Mouse (Mus musculus) WW6 (cell line): ENCODE measurements around the gene Cald1.
A peak's percentile ranks its signal among the peaks of the same experiment; 100 is the strongest.

Experiments
- DNase-seq: peaks from one replicate; pipeline ENCODE4 v3.0.0-alpha.2; 2013; ENCODE audit warnings: low read depth, low spot score

The Cald1 gene

GRCm38 (mm10) chr6:34664749-34665148 lies 66.4 kb downstream of the Cald1 start:
- no peak for DNase-seq

DNA sequence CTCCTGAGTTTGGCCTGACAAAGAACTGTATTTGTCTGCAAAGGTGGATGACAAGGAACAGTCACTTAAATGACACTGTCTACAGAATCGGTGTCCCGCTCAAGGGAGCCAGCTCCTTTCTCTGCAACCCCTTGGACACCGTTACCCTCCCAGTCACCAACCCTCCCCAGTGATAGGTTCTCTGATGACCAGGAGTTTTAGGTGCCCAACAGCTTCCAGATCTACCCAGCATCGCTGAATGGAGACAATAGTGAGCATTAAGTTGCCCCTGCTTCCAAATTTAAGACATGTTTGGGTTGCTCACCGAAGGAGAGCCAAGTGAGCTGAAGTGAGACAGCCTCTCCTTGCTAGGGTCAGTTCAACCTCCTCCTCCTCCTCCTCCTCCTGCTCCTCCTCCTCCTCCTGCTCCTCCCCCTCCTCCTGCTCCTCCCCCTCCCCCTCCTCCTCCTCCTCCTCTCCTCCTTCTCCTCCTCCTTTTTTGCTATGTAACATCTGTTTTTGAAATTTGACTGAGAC lies 70.5 kb downstream of the Cald1 start:
- no peak for DNase-seq

GRCm38 (mm10) chr6:34671355-34671754 lies 73.1 kb downstream of the Cald1 start:
- no peak for DNase-seq

DNA sequence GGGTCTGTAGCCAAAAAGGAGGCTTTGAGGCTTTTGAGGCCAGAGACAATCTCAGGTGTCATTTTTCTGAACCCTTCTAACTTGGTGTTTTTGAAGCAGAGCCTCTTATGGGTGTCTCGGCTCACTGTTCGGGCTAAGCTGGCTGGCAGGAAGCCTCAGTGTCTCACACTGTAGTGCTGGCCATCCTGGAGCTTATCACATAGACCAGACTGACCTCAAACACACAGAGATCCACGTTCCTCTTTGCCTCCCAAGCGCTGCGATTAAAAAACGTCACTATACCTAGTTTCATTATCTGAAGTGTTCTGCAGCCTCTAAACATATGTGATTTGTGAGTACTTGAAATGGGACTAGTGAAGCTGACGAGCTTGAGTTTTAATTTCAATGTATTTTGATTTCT lies 76.1 kb downstream of the Cald1 start:
- no peak for DNase-seq

DNA sequence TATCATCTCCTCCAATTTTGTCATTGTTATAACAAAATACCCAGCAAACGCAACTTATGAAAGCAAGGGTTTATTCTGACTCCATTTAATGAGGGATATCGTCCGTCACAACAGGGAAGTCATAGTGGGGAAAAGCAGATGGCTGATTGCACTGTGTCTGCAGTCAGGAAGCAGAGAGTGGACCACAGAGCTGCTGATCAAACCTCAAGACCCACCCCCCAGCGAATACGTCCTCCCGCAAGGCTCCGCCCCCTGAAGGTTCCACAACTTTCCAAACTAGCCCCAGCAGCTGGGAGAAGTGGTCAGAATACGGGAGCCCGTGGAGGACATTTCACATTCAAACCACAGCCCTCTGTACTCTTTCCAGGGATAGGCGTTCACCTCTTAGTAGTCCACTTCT lies 76.6 kb downstream of the Cald1 start:
- DNase-seq: peak; percentile 29

DNA sequence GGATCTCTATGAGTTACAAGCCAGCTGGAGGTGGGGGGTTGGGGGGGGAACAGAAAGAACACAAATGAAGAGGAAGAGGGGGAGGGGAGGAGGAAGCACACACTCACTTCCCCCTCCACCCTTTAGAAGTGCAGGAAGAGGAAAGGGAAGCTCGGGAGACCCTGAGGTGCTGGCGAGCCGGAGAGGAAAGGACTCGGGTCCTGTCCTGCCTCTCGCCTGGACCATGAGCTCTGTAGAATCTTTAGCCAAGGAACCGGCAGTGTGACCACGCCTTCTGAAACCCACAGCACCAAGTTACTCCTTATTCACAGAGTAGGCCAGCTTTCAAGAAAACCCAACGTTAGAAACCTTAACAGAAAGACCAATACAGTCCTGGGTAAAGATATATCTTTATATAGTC lies 83.8 kb downstream of the Cald1 start:
- no peak for DNase-seq

- no peak for DNase-seq
Measured at GRCm38 (mm10) chr6:34684886-34685285, 86.6 kb downstream of the Cald1 start.

DNA sequence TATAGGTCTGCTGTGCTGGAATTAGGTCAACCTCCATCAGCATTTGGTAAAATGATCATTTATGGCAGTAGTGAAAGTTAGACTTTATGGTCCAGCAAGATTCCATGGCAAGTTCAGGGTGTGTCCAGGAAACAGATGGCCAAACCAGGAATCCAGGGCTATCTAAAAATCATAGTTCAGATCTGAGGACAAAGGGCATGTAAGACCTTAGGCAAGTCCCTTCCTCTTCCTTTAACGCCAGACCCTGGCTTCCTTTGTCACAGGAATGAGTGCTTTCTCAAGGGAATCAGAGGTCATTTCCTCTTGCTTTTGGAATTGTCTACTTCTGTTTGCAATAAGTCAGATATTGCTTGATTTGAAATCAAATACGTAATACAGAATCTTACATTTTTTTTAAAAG lies 90.7 kb downstream of the Cald1 start:
- DNase-seq: no peak

GRCm38 (mm10) chr6:34691416-34691815 lies 93.1 kb downstream of the Cald1 start:
- no peak for DNase-seq

DNA sequence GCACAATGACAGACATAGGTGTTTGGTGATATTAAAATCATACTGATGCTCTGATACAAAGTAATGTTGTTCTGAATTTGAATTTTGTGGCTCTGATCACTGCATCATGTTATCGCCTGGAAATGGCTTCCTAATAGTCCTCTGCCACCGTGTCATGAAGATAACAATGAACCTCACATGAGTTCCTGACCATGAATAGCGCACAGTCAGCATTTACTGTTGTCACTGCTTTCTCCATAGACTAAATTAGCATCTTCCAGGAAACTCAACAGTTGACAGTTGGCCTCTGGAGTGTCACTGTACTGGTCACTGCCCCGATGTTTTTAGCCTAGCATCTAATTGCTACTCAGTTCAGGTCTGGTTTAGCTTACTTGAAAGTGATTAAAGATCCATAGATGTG lies 95.8 kb downstream of the Cald1 start:
- no peak for DNase-seq

GRCm38 (mm10) chr6:34703421-34704120 lies 105.3 kb downstream of the Cald1 start:
- no peak for DNase-seq

DNA sequence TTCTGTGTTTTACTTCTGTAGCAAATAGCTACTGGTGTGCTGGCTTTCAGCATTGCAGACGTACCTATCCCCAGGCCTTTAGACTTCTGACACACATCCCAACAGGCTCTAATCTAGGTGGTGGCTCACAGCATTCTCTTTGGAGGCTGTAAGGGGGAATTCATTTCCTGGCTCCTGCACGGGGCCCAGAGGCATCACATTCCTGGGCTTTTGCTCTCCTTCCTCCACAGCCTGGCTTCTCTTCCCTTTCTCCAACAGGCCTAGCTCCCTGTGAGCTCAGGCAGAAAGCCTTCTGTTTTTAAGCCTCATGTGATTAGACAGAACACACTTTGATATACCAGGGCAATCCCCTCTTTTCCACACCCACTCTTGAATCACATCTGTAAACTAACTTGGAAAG lies 109.2 kb downstream of the Cald1 start:
- no peak for DNase-seq

DNA sequence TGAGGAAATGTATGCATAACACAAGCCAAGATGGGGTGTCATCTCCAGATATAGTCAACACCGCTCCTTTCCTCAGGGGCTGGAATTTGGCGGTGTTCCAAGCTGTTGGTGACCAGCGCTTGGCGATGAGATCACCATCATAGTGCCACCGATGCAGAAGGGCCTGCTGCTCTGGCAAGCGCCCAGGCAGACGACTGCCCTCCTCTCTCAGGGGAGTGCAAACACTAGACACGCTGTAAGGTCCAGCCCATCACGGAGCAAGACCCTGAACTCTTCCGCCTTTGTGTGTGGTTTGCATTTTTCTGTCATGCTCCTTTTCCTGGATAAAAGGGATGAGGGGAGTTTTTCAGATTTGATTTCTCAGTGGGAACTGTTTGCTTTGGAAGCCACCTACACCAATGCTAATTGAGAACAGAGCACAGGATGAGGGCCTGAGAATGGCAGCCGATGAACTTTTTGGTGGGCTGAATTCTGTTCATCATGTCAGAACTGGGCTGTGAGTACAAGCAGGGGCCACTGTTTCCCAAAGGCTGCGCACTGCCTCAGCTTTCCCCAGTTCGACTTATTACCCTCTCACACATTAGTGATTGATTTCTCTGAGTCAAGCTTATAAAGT lies 110.5 kb downstream of the Cald1 start:
- DNase-seq: no peak

DNA sequence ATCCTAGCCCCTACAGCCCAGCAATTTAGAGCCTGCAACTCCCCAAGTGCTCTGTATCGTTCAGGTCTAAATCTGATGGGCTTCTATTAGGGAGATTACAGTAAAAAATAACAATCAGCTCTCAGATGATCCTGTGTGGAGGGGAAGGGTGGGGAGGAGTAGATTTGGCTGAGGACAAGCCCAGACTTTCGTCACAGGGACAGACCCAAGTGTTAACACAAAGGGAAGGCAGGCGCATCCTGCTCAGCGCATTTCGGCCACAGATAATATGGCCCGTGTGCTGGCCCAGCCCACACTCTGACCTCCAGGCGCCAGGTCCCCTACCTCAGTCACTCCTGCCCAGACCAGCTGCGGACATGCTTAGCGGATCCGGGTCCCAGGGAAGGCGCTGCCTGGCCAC lies 111.0 kb downstream of the Cald1 start:
- peak; percentile 45 for DNase-seq

DNA sequence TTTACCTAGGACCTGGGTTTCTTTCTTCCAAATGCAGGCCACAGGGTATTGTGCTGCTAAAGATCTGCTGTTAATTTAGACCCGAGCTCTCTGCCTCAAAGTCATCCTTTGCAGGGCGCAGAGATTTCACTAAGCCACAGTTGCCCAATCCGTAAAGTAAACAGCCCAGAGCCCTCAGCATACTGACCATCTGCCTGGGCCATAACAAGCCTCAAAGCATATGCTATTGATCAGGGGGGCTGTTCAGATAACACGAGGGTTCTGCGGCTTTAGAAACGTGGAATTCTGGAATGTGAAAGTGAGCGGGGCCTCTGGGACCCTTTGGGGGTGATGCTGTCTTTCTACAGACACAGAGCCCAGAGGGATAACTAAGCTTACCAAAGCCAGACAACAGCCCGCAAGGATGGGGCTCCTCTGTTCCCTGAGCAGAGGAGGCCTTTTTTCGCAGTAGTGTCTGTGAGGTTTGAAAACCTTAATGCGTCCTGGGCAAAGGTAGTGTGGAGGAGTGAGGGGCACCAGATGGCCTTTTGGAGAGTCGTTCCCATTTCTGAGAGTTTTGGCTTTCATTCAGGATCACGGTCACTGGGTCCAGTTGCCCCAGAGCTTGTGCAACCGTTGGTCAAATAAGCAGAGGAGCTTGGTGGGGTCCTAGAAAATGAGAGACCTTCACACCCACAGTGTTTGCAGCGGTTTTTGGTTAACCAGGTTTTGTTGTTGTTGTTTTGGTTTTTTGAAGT lies 111.8 kb downstream of the Cald1 start:
- DNase-seq: no peak

DNA sequence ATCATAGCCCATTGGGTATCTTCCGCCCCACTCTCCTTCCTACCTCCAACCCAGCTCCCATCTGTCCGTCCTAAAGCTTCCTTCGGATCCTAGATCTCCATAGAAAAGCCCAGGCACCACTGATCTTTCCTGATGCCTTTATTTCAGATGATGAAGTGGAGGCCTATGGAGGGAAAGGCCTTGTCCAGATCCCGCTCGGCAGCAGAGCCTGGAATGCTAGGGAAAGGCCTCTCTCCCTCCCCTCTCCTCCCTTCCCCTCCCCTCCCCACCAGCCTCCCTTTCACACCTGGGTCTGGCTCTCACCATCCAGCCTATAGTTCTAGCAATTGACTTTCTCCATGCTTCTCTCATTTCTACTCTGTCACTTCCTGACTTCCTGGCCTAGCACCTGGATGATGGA lies 112.5 kb downstream of the Cald1 start:
- DNase-seq: no peak

- DNase-seq: no peak
Measured at GRCm38 (mm10) chr6:34711620-34712019, 113.3 kb downstream of the Cald1 start.

DNA sequence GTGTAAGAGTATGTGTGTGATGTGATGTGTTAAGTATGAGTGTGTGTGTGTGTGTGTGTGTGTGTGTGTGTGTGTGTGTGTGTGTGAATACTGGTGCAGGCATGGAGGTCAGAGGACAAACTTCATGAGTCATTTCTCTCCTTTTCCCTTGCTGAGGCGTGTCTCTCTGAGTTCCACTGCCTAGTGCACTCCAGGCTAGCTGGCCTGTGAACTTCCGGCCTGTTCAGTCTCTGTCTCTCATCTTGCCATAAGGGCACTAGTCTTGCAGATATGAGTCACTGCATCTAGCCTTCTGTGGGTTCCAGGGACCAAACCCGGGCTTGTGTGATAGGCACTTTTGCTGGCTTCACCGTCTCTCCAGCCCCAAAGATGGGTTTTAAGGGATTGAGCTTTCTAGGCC lies 114.9 kb downstream of the Cald1 start:
- no peak for DNase-seq

GRCm38 (mm10) chr6:34713777-34714176 lies 115.5 kb downstream of the Cald1 start:
- DNase-seq: no peak

DNA sequence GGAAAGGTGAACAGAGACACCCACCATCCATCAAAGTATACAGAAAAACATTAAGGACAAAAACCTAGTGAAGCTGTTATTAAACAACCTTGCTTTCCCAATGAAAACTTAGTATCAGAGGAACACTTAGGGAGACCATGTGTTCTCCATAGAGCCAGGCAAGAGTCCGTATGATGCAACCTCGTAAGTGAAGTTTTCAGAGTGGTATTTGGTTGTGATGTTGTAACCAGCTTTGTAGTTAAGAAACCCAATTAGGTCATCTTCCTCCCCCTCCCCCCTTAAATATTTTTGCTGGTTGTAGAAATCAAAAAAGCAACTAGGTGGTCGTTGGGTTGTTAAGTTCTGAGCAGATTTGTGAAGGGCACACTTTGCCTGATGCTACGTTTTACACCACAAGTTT lies 116.3 kb downstream of the Cald1 start:
- no peak for DNase-seq

DNA sequence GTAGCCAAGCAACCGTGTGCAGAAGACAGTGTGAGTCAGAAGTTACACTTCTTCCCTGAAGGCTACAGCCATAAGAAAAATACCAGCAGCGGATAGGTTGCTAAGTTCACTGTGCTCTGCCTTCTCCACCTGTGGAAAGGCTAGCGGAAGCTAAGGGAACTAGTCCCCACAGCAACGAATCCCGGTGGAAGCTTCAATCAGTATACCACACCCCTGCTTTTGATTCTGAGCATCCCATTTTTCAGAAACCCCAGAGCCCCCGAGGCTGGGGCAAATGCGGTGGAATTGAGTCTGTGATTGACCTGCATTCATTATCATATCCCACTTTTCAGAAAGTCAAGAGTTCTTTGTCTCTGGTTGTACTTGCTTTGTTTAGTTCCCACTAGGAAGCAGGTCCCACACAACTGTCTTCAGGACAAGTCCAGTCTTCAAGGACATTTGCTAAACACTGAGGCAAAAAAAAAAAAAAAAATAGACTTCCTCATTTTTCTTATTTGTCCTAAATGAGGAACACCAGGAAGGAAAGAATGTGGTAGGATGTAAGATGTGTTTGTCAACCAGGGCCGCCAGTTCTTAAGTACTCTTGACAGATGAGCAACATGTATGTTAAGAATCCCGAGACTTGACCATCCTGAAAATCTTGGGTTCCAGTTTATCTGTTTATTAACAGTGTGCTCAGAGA lies 118.0 kb downstream of the Cald1 start:
- DNase-seq: no peak
